Mouse (Mus musculus) hindbrain, embryonic 14.5 days (tissue): ENCODE data around the gene Dexi. TPM values are rescaled to one million over a fixed set of nuclear protein-coding genes. Genes with fewer than 3 reads are reported as not detected.
A peak's percentile ranks its signal among the peaks of the same experiment; 100 is the strongest.

Experiments
- ATAC-seq: fragments of 200-750 bp; cut with Nextera tagmentation; 2 replicates; pipeline ENCODE4 v1.8.0; 2017; ENCODE audit warnings: moderate number of reproducible peaks, mild to moderate bottlenecking, moderate TSS enrichment, moderate library complexity; ENCODE audit not compliant: low FRiP score
- DNase-seq: peaks from one replicate; pipeline ENCODE4 v3.0.0-alpha.2; 2015; ENCODE audit warnings: low spot score
- H3K27ac ChIP-seq: fragments of 300-500 bp; sonication (generic); 2 replicates; pipeline ENCODE4 v1.5.1; 2014; ENCODE audit warnings: mild to moderate bottlenecking, moderate library complexity
- H3K27me3 ChIP-seq: fragments of 300-500 bp; sonication (generic); 2 replicates; pipeline ENCODE4 v1.6.1; 2014; ENCODE audit warnings: mild to moderate bottlenecking, low read length, mixed read lengths; ENCODE audit not compliant: control insufficient read depth, insufficient read depth
- H3K36me3 ChIP-seq: fragments of 300-500 bp; sonication (generic); replicated peaks from 2 replicates; pipeline ENCODE4 v1.6.1; 2014; ENCODE audit not compliant: control insufficient read depth, insufficient read depth
- H3K4me1 ChIP-seq: fragments of 300-500 bp; sonication (generic); replicated peaks from 2 replicates; pipeline ENCODE4 v1.6.1; 2014; ENCODE audit warnings: antibody characterized with exemption, low read length, mixed read lengths; ENCODE audit not compliant: control insufficient read depth, insufficient read depth
- H3K4me2 ChIP-seq: fragments of 300-500 bp; sonication (generic); replicated peaks from 2 replicates; pipeline ENCODE4 v1.6.1; 2014; ENCODE audit warnings: mild to moderate bottlenecking, moderate library complexity
- H3K4me3 ChIP-seq: fragments of 300-500 bp; sonication (generic); replicated peaks from 2 replicates; pipeline ENCODE4 v1.5.1; 2014; ENCODE audit warnings: mild to moderate bottlenecking, low read length
- H3K9ac ChIP-seq: fragments of 300-500 bp; sonication (generic); 2 replicates; pipeline ENCODE4 v1.6.1; 2014
- H3K9me3 ChIP-seq: fragments of 300-500 bp; sonication (generic); 2 replicates; pipeline ENCODE4 v1.6.1; 2016; ENCODE audit warnings: low read length; ENCODE audit not compliant: control insufficient read depth
- WGBS: fragments of 180-500 bp; shearing (Covaris S2); extraction: QIAGEN DNeasy Blood & Tissue Kit; methylation state at CpG from one replicate; pipeline ENCODE4 v1.1.7; 2014; 5-methylcytosine and 5-hydroxymethylcytosine counted together
- polyA plus RNA-seq: library from polyadenylated mRNA; unstranded; fragments of >200 nt; fragmentation: Nextera tagmentation; extraction: Ambion mirVana; gene quantifications from 2 replicates; pipeline ENCODE4 v1.2.1, GENCODE M21; 2014

Dexi gene
- polyA plus RNA-seq, 1 experiment from 2014 or later: 26.0 TPM

GRCm38 (mm10) chr16:10511134-10511520 is 31.7 kb downstream of the Dexi start:
- no peaks in the 10 kb centered on the region for H3K36me3 ChIP-seq
- H3K9me3 ChIP-seq: no peaks in the 10 kb centered on the region
- WGBS: 87% methylated on average over 12 of the region's 12 CpGs
- H3K4me3 ChIP-seq: no peak overlapping the region
- no peaks in the 10 kb centered on the region for H3K27me3 ChIP-seq
- no peak overlapping the region for H3K27ac ChIP-seq
- no peak overlapping the region for H3K9ac ChIP-seq
- no peak for ATAC-seq
- H3K4me2 ChIP-seq: no peak overlapping the region
- H3K4me1 ChIP-seq: no peaks in the 10 kb centered on the region
- no peak for DNase-seq

GRCm38 (mm10) chr16:10510477-10511133 is 32.2 kb downstream of the Dexi start:
- no peak for ATAC-seq
- Histone ChIP-seq H3K9ac (no peak overlapping the region), H3K27ac (no peak overlapping the region), H3K27me3 (no peaks in the 10 kb centered on the region), H3K4me1 (no peaks in the 10 kb centered on the region), H3K4me3 (no peak overlapping the region), H3K9me3 (no peaks in the 10 kb centered on the region), H3K4me2 (no peak overlapping the region), H3K36me3 (no peaks in the 10 kb centered on the region)
- DNase-seq: no peak
- WGBS: 67% methylated on average over 14 of the region's 14 CpGs

GRCm38 (mm10) chr16:10508691-10509090 is 34.2 kb downstream of the Dexi start:
- 78% methylated on average over 6 of the region's 6 CpGs for WGBS
- H3K4me3 ChIP-seq: no peak overlapping the region
- ATAC-seq: no peak

GRCm38 (mm10) chr16:10507445-10507844 is 35.4 kb downstream of the Dexi start:
- no peak overlapping the region for H3K4me2 ChIP-seq
- H3K27me3 ChIP-seq: no peaks in the 10 kb centered on the region
- ATAC-seq (no peak), DNase-seq (no peak)
- H3K4me1 ChIP-seq: no peaks in the 10 kb centered on the region
- WGBS: 45% methylated on average over 4 of the region's 4 CpGs
- no peak overlapping the region for H3K9ac ChIP-seq
- H3K36me3 ChIP-seq: no peaks in the 10 kb centered on the region
- no peaks in the 10 kb centered on the region for H3K9me3 ChIP-seq
- H3K4me3 ChIP-seq: no peak overlapping the region
- no peak overlapping the region for H3K27ac ChIP-seq

More at GRCm38 (mm10) chr16:10508691-10509090, 34.2 kb downstream of the Dexi start:
- no peak overlapping the region for H3K9ac ChIP-seq
- no peaks in the 10 kb centered on the region for H3K36me3 ChIP-seq
- H3K27ac ChIP-seq: no peak overlapping the region
- no peaks in the 10 kb centered on the region for H3K9me3 ChIP-seq
- H3K4me2 ChIP-seq: no peak overlapping the region
- no peak for DNase-seq
- no peaks in the 10 kb centered on the region for H3K4me1 ChIP-seq
- H3K27me3 ChIP-seq: no peaks in the 10 kb centered on the region

- DNase-seq: no peak
- H3K4me3 ChIP-seq: no peak overlapping the region
- no peak overlapping the region for H3K9ac ChIP-seq
- no peaks in the 10 kb centered on the region for H3K36me3 ChIP-seq
- no peaks in the 10 kb centered on the region for H3K27me3 ChIP-seq
- no peak overlapping the region for H3K27ac ChIP-seq
- H3K9me3 ChIP-seq: no peaks in the 10 kb centered on the region
- no peak overlapping the region for H3K4me2 ChIP-seq
- ATAC-seq: no peak
- WGBS: 72% methylated on average over 2 of the region's 2 CpGs
- H3K4me1 ChIP-seq: no peaks in the 10 kb centered on the region
These were observed 39.8 kb downstream of the Dexi start for GRCm38 (mm10) chr16:10503058-10503457.

GRCm38 (mm10) chr16:10501865-10502264 is 41.0 kb downstream of the Dexi start:
- no peaks in the 10 kb centered on the region for H3K27me3 ChIP-seq
- H3K36me3 ChIP-seq: no peaks in the 10 kb centered on the region
- H3K27ac ChIP-seq: no peak overlapping the region
- 21% methylated on average over 8 of the region's 8 CpGs for WGBS
- no peak overlapping the region for H3K4me3 ChIP-seq
- H3K9me3 ChIP-seq: no peaks in the 10 kb centered on the region
- H3K4me2 ChIP-seq: no peak overlapping the region
- no peak overlapping the region for H3K9ac ChIP-seq
- H3K4me1 ChIP-seq: no peaks in the 10 kb centered on the region
- peak; percentile 51 for DNase-seq
- ATAC-seq: no peak

GRCm38 (mm10) chr16:10499122-10499521 is 43.7 kb downstream of the Dexi start:
- H3K9me3 ChIP-seq: no peaks in the 10 kb centered on the region
- no peaks in the 10 kb centered on the region for H3K4me1 ChIP-seq
- ATAC-seq (no peak), DNase-seq (no peak)
- H3K36me3 ChIP-seq: no peaks in the 10 kb centered on the region
- no peak overlapping the region for H3K4me3 ChIP-seq
- no peak overlapping the region for H3K4me2 ChIP-seq
- H3K9ac ChIP-seq: no peak overlapping the region
- H3K27ac ChIP-seq: no peak overlapping the region
- H3K27me3 ChIP-seq: no peaks in the 10 kb centered on the region
- WGBS: 58% methylated on average over 1 of the region's 1 CpGs

GRCm38 (mm10) chr16:10498096-10498602 is 44.7 kb downstream of the Dexi start:
- no peak overlapping the region for H3K9ac ChIP-seq
- H3K4me1 ChIP-seq: no peaks in the 10 kb centered on the region
- H3K4me3 ChIP-seq: no peak overlapping the region
- no peak overlapping the region for H3K27ac ChIP-seq
- H3K27me3 ChIP-seq: no peaks in the 10 kb centered on the region
- WGBS: 63% methylated on average over 5 of the region's 5 CpGs
- ATAC-seq (no peak), DNase-seq (no peak)
- no peak overlapping the region for H3K4me2 ChIP-seq
- H3K9me3 ChIP-seq: no peaks in the 10 kb centered on the region
- no peaks in the 10 kb centered on the region for H3K36me3 ChIP-seq

GRCm38 (mm10) chr16:10495824-10496298 is 47.0 kb downstream of the Dexi start:
- no peak overlapping the region for H3K4me2 ChIP-seq
- no peaks in the 10 kb centered on the region for H3K27me3 ChIP-seq
- DNase-seq (no peak), ATAC-seq (no peak)
- H3K9ac ChIP-seq: no peak overlapping the region
- no peaks in the 10 kb centered on the region for H3K36me3 ChIP-seq
- 69% methylated on average over 2 of the region's 2 CpGs for WGBS
- no peak overlapping the region for H3K4me3 ChIP-seq
- no peaks in the 10 kb centered on the region for H3K9me3 ChIP-seq
- no peaks in the 10 kb centered on the region for H3K4me1 ChIP-seq
- no peak overlapping the region for H3K27ac ChIP-seq
